Mouse (Mus musculus): ENCODE data around the gene Stradb. TPM values are rescaled to one million over a fixed set of nuclear protein-coding genes. Genes with fewer than 3 reads are reported as not detected.
A peak's percentile ranks its signal among the peaks of the same experiment; 100 is the strongest.
"Not testable (repeated sequence)": the region's sequence is repeated elsewhere in the genome, so short reads cannot be mapped to it uniquely, and the experiment has no call there.

Stradb gene
- total RNA-seq, 2 experiments from 2014 or later = 39.6 to 40.7 TPM

GRCm38 (mm10) chr1:58958789-58959526 is 14.4 kb upstream of the Stradb start:
- DNase-seq; intact Hi-C loops (cut with DNase I): not testable (repeated sequence)

- no peak for DNase-seq
- intact Hi-C loops (cut with DNase I) = no loop called here
Observed at GRCm38 (mm10) chr1:58959682-58960081, 13.6 kb upstream of the Stradb start.

- DNase-seq = no peak
- intact Hi-C loops (cut with DNase I) = no loop called here
Observed at GRCm38 (mm10) chr1:58961152-58961893, 12.0 kb upstream of the Stradb start.

GRCm38 (mm10) chr1:58962418-58962817 is 10.9 kb upstream of the Stradb start:
- intact Hi-C loops (cut with DNase I) = no loop called here
- DNase-seq = no peak

- intact Hi-C loops (cut with DNase I) = no loop called here
- no peak for DNase-seq
Observed at GRCm38 (mm10) chr1:58962865-58963264, 10.5 kb upstream of the Stradb start.

- intact Hi-C loops (cut with DNase I) = no loop called here
- DNase-seq = no peak
Observed at GRCm38 (mm10) chr1:58967534-58967933, 5.8 kb upstream of the Stradb start.

- DNase-seq = no peak
- intact Hi-C loops (cut with DNase I) = loop anchor here (5.0 kb wide), 2 partner anchors 43 to 58 kb away; no protein-coding TSS in a partner anchor
Observed at GRCm38 (mm10) chr1:58970054-58970453, 3.3 kb upstream of the Stradb start.

GRCm38 (mm10) chr1:58971097-58971496 is 2.2 kb upstream of the Stradb start:
- DNase-seq = no peak
- intact Hi-C loops (cut with DNase I) = loop anchor here (5.0 kb wide), 2 partner anchors 44 to 59 kb away; no protein-coding TSS in a partner anchor

- DNase-seq = no peak
- intact Hi-C loops (cut with DNase I) = loop anchor here (5.0 kb wide), 2 partner anchors 46 to 61 kb away; no protein-coding TSS in a partner anchor
Observed at GRCm38 (mm10) chr1:58972851-58973365, 414 bp upstream of the Stradb start.

- DNase-seq = no peak
- intact Hi-C loops (cut with DNase I) = no loop called here
Observed at GRCm38 (mm10) chr1:58982276-58982675, 9.0 kb downstream of the Stradb start.

- intact Hi-C loops (cut with DNase I) = no loop called here
- DNase-seq = no peak
Observed at GRCm38 (mm10) chr1:58984586-58984985, 11.3 kb downstream of the Stradb start.

GRCm38 (mm10) chr1:58993144-58993543 is 19.8 kb downstream of the Stradb start:
- intact Hi-C loops (cut with DNase I) = loop anchor here (1.0 to 5.0 kb wide), 2 partner anchors 81 to 223 kb away; no protein-coding TSS in a partner anchor
- no peak for DNase-seq

GRCm38 (mm10) chr1:58993723-58994122 is 20.4 kb downstream of the Stradb start:
- intact Hi-C loops (cut with DNase I) = loop anchor here (1.0 to 5.0 kb wide), 2 partner anchors 81 to 223 kb away; no protein-coding TSS in a partner anchor
- DNase-seq = peak in 1 of 2 experiments; percentile 11

- DNase-seq = no peak
- intact Hi-C loops (cut with DNase I) = no loop called here
Observed at GRCm38 (mm10) chr1:58995313-58995712, 22.0 kb downstream of the Stradb start.

GRCm38 (mm10) chr1:59009250-59009649 is 35.9 kb downstream of the Stradb start:
- intact Hi-C loops (cut with DNase I) = loop anchor here (5.0 kb wide), 1 partner anchor 228 kb away; the partner anchor contains the start of gene Als2
- peak; percentile 22 to 43 for DNase-seq

GRCm38 (mm10) chr1:59021556-59021955 is 48.2 kb downstream of the Stradb start:
- intact Hi-C loops (cut with DNase I) = no loop called here
- no peak for DNase-seq

- no peak for DNase-seq
Observed at GRCm38 (mm10) chr1:59037723-59038122, 64.4 kb downstream of the Stradb start.

More at GRCm38 (mm10) chr1:59037723-59038122, 64.4 kb downstream of the Stradb start:
- intact Hi-C loops (cut with DNase I) = no loop called here

Data from heart, postnatal 10 days (tissue).